Mouse (Mus musculus) cerebellum, adult (tissue): ENCODE measurements around the gene Fastkd1.
A peak's percentile ranks its signal among the peaks of the same experiment; 100 is the strongest.
"Not testable (repeated sequence)": the region's sequence is repeated elsewhere in the genome, so short reads cannot be mapped to it uniquely, and the experiment has no call there.

ENCODE experiments used
- ATAC-seq: cut with Nextera tagmentation; 2 replicates; pipeline ENCODE4 v1.9.2; 2017; ENCODE audit warnings: mild to moderate bottlenecking, moderate library complexity, mixed read lengths; ENCODE audit not compliant: insufficient number of reproducible peaks, low FRiP score, low TSS enrichment

The Fastkd1 gene

GRCm38 (mm10) chr2:69675266-69675665 is 38.0 kb downstream of the Fastkd1 start:
- no peak for ATAC-seq

GRCm38 (mm10) chr2:69673723-69674122 is 39.6 kb downstream of the Fastkd1 start:
- no peak for ATAC-seq

GRCm38 (mm10) chr2:69669853-69670252 is 43.5 kb downstream of the Fastkd1 start, which contains the start of gene Klhl41:
Gene Klhl41, plus strand, starts transcription at chr2:69670120.
- ATAC-seq, result no peak

- no peak for ATAC-seq
Observed at GRCm38 (mm10) chr2:69668414-69668813, 44.9 kb downstream of the Fastkd1 start.

GRCm38 (mm10) chr2:69667656-69668055 is 45.7 kb downstream of the Fastkd1 start:
- no peak for ATAC-seq

GRCm38 (mm10) chr2:69663827-69664476 is 49.4 kb downstream of the Fastkd1 start:
- no peak for ATAC-seq

- ATAC-seq, result no peak
Observed at GRCm38 (mm10) chr2:69659326-69659725, 54.0 kb downstream of the Fastkd1 start.

- ATAC-seq, result no peak
Observed at GRCm38 (mm10) chr2:69649716-69650115, 63.6 kb downstream of the Fastkd1 start.

- peak; percentile 94 for ATAC-seq
Observed at GRCm38 (mm10) chr2:69646726-69647490, 66.4 kb downstream of the Fastkd1 start, which contains the start of gene Bbs5. Gene Bbs5, plus strand, starts transcription at chr2:69647171.

- ATAC-seq, result no peak
Observed at GRCm38 (mm10) chr2:69644968-69645617, 68.2 kb downstream of the Fastkd1 start.

- no peak for ATAC-seq
Observed at GRCm38 (mm10) chr2:69640100-69640499, 73.2 kb downstream of the Fastkd1 start.

GRCm38 (mm10) chr2:69637989-69638388 is 75.3 kb downstream of the Fastkd1 start:
- ATAC-seq, result not testable (repeated sequence)
